8 mouse cellular contexts compared by ENCODE assay signal in genomic region chr4:97910777-97911580, GRCm38 (mm10).
A peak's percentile ranks its signal among the peaks of the same experiment; 100 is the strongest.
DNase-seq lines count a peak whose midpoint lies in the region; ATAC-seq lines count a peak whose summit lies in the region.

No protein-coding gene starts in this region.

- intact Hi-C loops in heart, postnatal 25 days (cut with DNase I): no loop called here

- peak; percentile 30; the same call in 1 of the 2 replicates for ATAC-seq in common myeloid progenitor, adult 5-6 weeks (replicated peaks; ENCODE audit: low read depth, poor library complexity, severe bottlenecking)
- ATAC-seq in megakaryocyte progenitor cell, adult 5-6 weeks (replicated peaks; ENCODE audit: poor library complexity): peak; percentile 25

- no peaks in the 10 kb centered on the region for H3K9me3 ChIP-seq in heart, embryonic 10.5 days

- 88% methylated on average over 27 of the region's 27 CpGs for WGBS in heart, embryonic 10.5 days

- peak; percentile 90 for DNase-seq in heart, adult 11 months
- DNase-seq in heart, postnatal 25 days (ENCODE audit: low spot score): no peak
- peak; percentile 4 for DNase-seq in WW6 (ENCODE audit: low read depth, low spot score)
- DNase-seq in layer of hippocampus, adult 9-10 months (ENCODE audit: low spot score): peak; percentile 59
- DNase-seq in urinary bladder, postnatal 14 days (ENCODE audit: low spot score): no peak
- DNase-seq in heart, embryonic 10.5 days (ENCODE audit: low spot score): no peak

- H3K36me3 ChIP-seq in heart, embryonic 10.5 days: no peaks in the 10 kb centered on the region

- no peak overlapping the region for H3K4me3 ChIP-seq in heart, embryonic 10.5 days

- no peaks in the 10 kb centered on the region for H3K27me3 ChIP-seq in heart, embryonic 10.5 days (ENCODE audit: insufficient read depth, poor library complexity, severe bottlenecking)

- peaks cover 7% of the 10 kb centered on the region for H3K4me1 ChIP-seq in heart, embryonic 10.5 days

- H3K27ac ChIP-seq in heart, embryonic 10.5 days: no peak overlapping the region

Comparison
In these comparisons a context has a peak if more than half of its experiments do, and no peak if none do; other contexts are left out.
1. DNase-seq: peak in heart, adult 11 months (single experiment), WW6 (single experiment) and layer of hippocampus, adult 9-10 months (single experiment); none in heart, postnatal 25 days (single experiment), urinary bladder, postnatal 14 days (single experiment) and heart, embryonic 10.5 days (single experiment).